Mouse (Mus musculus) embryo, embryonic 10.5 days (tissue): Measurements from ENCODE around the gene Fam104a.
"Not testable (repeated sequence)": the region's sequence is repeated elsewhere in the genome, so short reads cannot be mapped to it uniquely, and the experiment has no call there.

ENCODE experiments used
- DNase-seq: peaks from one replicate; pipeline ENCODE4 v3.0.0-alpha.2; 2015; ENCODE audit warnings: low spot score

Gene Fam104a

DNA sequence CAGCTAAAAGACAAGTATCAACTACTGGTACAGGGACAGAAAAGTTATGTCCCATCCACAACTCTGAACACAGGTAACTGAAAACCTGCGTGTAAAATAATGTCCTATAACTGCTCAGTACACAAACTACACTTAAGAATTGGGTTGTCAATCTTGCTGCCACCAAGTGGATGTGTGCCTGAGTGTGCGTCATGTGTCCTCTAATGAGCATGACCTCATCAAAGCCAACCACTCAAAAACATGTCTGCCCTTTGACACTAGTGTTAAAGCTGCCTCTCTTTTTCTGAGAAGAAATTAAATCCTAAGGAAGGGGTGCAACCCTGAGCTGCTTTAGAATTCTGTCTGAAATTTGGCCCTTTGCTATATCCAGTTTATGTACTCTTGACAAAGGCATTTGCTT, 19.7 kb downstream of the Fam104a start:
- no peak for DNase-seq

DNA sequence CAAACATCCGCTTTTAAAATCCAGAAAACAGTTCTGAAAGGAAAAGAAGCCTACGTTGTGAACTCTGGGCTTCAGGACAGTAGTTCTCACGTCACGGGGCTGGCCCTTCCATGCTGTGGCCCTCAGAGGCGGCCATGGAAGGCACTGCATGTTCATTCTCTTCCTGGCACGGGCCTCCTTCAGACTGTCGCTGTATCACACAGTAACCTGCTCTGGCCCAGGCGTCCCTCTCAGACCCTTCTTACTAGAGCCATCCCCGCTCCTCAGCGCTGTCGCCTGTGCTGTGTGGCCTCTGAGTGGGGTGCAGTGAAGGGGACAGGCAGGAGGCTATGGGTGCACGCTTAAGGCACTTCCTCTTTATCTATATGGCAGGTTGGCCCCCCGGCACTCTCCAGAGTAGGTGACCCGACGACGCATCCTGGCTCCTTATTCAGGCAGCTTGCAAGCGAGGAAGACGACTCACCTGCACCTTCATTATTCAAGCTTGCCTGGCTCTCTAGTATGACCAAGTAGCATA, 22.1 kb downstream of the Fam104a start:
- no peak for DNase-seq

- no peak for DNase-seq
Observed at GRCm38 (mm10) chr11:113660940-113661339, 23.0 kb downstream of the Fam104a start.

DNA sequence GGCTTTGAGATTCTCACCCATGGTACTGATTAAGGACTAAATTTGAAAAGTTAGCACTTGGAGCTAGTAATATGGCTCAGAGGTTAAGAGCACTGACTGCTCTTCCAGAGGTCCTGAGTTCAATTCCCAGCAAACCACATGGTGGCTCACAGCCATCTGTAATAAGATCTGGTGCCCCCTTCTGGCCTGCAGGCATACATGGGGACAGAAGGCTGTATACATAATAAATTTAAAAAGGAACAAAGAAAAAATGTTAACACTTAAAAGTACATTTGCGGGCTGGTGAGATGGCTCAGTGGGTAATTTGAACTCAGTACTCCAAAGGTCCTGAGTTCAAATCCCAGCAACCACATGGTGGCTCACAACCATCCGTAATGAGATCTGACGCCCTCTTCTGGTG, 23.7 kb downstream of the Fam104a start:
- DNase-seq: not testable (repeated sequence)

- DNase-seq: no peak
Observed at GRCm38 (mm10) chr11:113658763-113659162, 25.2 kb downstream of the Fam104a start.

GRCm38 (mm10) chr11:113658319-113658718, 25.6 kb downstream of the Fam104a start:
- DNase-seq: no peak

DNA sequence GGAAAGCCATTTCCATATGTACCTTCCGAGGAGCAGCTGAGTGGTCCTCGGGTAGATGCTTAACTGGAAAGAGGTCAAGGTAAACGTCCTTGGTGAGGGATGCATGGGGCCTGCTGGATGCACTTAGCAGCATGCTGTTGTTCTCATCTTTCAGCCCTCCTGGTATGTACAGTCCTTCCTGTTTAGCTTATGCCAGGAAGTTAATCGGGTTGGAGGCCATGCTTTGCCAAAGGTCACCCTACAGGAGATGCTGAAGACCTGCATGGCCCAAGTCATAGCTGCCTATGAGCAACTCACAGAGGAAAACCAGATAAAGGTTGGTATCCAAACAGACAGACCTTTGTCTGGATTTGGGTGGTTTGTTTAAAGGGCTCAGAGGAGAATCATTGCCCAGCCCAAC, 26.7 kb downstream of the Fam104a start:
- DNase-seq: no peak

DNA sequence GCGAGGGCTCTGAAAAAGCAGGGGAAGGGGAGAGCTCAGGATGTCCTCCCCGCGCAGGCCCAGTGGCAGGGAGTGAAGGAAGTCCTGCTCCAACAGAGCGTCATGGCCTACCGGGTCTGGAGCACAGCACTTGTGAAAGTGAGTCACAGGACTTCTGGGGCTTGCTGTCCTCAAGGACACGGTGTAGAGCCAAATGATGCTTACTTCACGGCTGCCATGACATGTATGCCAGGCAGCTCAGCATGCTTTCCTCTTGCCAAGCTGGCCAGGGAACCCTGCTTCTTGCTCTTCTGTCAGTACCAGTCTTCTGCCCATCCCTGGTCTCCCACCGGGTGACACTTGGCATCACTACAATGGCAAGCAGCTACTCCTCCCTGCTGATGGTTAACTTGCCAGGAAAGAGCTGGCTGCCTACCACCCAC, 27.4 kb downstream of the Fam104a start:
- DNase-seq: no peak

- peak; percentile 46 for DNase-seq
Observed at GRCm38 (mm10) chr11:113654561-113655270, 29.2 kb downstream of the Fam104a start.

- DNase-seq: no peak
Observed at GRCm38 (mm10) chr11:113654105-113654504, 29.9 kb downstream of the Fam104a start.

DNA sequence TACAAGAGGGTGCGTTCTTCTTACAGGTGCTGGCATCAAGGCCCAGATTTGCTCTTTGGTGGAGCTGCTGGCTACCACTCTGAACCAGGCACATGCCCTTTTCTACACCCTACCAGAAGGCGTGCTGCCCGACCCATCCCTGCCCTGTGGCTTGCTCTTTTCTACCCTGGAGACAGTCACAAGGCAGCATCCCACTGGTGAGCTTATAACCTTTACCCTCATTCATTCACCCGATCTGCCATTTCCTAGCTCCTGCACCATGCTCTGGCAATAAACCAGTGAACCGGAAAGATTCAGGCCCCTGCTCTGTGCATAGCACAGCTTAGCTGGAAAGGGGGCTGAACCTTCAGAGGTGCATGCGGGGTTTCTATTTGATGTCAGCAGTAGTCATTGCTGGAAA, 31.4 kb downstream of the Fam104a start:
- DNase-seq: no peak

DNA sequence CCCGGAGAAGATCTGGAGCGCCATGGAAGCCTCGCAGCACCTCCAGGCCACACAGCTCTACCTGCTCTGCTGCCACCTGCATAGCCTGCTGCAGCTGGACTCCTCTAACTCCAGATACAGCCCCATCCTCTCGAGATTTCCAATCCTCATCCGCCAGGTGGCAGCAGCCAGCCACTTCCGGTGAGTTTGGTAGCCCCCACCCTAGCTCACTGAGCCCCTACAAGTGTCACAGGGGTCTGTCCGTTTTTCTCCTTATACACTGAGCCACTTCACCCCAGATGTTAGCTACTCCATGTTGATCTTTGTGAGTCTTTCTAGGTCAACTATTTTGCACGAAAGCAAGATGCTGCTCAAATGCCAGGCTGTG, 32.1 kb downstream of the Fam104a start:
- DNase-seq: peak; percentile 78

DNA sequence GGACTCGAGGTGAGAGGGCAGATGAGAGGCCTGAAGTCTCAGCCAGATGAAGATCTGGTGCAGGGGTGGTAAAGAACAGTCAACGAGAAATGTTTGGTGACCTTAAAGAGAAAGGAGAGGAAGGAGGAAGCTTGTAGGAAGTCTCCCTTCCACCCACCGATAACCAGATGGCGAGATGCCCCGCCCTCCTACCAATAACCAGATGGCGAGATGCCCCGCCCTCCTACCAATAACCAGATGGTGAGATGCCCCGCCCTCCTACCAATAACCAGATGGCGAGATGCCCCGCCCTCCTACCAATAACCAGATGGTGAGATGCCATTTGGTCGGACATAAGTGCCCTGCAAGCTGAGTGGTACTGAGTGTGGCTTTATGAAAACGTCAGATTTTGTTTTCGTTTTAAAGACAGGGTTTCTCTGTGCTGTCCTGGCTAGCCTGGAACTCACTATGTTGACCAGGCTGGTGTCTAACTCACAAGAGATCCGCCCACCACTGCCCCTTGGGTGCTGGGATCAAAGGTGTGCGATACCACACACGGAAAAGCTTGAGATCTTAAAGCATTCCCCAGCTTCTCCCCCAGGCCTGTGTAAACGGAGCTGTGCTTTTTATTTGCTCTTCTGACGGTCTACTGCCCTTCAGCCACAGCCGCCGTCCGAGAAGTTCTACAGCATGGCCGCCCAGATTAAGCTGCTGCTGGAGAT, 32.6 kb downstream of the Fam104a start:
- DNase-seq: peak; percentile 18

GRCm38 (mm10) chr11:113649353-113650210, 34.4 kb downstream of the Fam104a start, which contains the start of gene Slc39a11:
TSS of gene Slc39a11 (minus strand) at chr11:113650079.
- DNase-seq: peak; percentile 86

DNA sequence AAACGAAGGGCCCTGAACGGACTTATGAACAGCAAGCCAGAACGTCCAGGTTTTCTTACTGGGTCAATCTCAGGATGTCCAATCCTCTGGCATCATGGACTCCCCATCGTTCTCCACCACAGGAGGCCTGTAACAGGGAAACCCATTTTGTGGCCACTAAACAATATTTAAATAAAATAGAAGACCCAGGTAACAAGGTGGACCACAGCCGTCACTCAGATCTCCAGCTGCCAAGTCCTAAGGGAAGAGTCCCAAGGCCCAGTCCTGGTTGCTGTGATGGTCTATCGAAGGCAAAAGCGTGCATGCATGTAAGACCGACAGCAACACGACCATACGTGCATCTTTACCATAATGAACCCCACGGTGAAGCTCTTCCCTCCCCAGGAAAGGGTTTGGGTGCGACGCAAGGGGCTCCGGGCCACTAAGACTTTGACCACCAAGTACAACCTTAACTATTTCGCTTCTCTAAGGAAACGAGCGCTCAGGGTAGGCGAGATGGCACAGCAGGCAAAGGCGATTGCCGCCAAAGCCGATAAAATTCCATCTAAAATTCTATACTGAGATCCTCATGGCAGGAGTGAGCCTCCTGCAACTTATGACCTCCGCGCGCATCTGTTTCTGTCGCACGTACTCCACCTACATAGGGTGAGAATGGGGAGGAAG, 35.1 kb downstream of the Fam104a start, which contains the start of gene Cog1:
Gene Cog1 (plus strand): TSS at position 480 of the 663 bp plus-strand sequence.
- DNase-seq: peak; percentile 22

DNA sequence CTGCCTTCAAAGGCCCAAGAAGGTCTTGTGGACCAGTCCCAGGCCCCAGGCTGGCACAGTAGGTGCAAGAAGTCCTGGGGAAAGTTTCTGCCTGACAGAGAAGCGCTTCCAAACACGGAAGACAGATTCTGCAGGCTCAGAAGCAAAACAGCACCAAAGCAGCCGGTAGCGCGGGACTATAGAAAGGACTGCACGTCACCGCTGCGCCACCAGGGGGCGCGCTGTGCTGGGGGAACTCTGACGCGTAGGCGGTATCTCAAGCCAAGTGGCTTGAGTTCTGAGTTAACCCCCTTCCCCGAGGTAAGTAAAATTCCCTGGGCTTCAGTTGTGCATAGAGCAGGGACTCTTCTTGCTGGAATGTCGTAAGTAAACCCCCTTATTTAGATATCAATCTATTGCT, 35.8 kb downstream of the Fam104a start:
- DNase-seq: peak; percentile 87

DNA sequence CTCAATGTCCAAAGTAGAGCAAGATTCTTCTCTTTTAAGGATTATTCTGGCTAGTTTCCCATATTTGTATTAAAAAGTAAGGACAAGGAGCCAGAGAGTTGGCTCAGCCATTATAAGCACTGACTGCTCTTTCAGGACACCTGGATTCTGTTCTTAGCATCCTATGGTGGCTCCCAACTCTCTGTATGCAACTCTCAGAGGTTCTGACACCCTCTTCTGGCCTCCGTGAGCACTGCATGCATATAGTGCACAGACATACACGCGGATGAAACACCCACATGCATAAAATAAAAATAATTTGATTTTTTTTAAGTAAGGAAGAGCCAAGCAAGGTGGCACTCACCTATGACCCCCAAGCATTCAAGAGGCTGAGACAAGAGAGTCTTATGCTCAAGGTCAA, 38.8 kb downstream of the Fam104a start:
- no peak for DNase-seq

DNA sequence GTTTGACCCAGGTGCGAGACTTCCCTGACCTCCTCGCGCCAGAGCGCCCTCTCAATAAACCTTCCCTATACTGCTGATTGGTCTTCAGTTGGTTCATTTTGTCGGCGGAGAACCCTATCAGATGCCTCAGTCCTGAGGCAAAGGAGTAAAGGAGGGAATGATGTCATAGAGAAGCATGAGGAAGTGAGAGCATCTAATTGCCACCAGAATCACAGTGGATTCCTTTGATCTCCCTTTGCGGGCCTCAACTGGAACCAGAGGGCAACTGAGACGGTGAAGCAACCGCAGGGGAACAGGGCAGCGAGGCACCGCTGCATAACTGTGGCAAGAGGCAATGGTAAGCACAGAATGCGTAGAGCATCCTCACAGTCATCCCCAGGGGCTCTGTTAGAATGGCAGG, 45.3 kb downstream of the Fam104a start:
- DNase-seq: no peak

DNA sequence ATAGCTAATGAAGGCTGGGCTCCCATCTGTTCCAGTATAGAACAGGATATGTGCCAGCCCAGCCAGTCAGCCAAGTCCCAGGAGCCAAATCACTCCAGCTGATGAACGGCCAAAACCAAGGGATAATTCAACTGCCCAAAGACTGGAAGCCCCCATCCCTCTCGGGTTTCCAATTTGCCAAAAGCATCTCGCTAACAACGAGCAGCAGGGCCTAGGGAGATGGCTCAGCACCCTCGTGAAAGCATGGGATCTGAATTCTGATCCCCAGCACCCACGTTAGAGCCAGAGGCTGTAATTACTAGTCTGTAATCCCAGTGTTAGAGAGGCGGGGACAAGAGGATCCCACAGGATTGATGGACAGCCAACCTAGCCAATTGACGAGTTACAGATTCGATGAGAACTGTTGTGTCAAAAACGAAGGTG, 49.2 kb downstream of the Fam104a start:
- no peak for DNase-seq

DNA sequence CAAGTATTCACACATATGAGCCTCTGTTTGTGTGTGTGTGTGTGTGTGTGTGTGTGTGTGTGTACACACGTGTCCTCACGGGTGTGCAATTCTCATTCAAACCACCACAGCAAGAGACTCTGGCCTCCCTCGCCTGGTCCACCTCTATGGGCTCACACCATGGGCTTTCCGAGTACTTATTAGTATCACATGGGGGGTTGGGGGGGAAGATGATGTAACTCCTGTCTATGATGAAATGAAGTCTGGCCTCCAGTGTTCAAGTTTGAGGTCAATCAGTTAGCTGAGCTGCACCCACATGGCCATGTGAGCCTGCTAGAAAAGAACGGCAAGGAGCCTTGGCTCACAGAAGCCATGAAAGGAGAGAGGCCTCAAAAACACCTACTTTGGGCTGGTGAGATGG, 50.6 kb downstream of the Fam104a start:
- no peak for DNase-seq

DNA sequence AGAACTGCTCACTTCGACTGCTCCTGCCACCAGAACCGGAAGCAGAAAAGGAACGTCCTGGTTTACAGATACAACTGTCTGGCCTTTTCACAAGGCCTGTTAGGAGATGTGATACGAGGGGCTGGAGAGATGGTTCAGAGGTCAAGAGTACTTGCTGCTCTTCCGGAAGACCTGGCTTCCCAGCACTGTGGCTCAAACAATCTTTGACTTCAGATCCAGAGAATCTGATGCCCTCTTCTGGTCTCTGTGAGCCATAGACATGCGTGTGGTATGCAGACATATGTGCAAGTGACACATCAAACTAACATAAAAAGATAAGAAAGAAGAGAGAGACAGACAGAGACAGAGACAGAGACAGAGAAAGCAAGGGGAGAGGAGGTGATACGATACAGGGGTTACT, 51.7 kb downstream of the Fam104a start:
- no peak for DNase-seq

DNA sequence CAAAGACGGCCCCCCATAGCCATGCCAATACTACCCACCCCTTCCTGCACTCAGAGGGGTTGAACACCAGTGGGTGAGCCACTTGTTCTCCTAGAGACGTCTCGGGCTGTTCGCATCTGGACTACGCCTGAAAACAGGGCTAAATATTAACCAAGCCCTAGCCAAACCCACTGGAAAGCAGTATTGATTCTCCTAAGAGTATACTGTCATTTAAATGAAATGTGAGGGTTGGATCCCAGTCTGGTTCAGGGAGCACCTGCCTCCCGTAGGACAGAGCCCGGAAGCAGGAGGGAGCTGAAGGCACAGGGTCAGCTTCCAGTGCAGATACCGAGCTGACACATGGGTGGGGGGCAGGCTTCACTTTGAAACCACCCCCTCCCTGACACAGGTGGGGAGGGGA, 52.1 kb downstream of the Fam104a start:
- DNase-seq: no peak
